Mouse (Mus musculus) midbrain, embryonic 10.5 days (tissue): ENCODE measurements at regions not wholly inside any gene's neighbourhood (a gene's known extent, or its start where the extent isn't known, plus 50 kb on each side); places are given as distances from the start of the nearest gene placed in this dataset.
A peak's percentile ranks its signal among the peaks of the same experiment; 100 is the strongest.

Experiments used
- DNase-seq: peaks from one replicate; pipeline ENCODE4 v3.0.0-alpha.2; 2017; ENCODE audit warnings: low spot score
- H3K27ac ChIP-seq: fragments of 300-500 bp; sonication (generic); replicated peaks from 2 replicates; pipeline ENCODE4 v1.5.1; 2016; ENCODE audit warnings: mild to moderate bottlenecking
- H3K27me3 ChIP-seq: fragments of 300-500 bp; sonication (generic); 2 replicates; pipeline ENCODE4 v1.6.1; 2016; ENCODE audit warnings: low read depth, mild to moderate bottlenecking; ENCODE audit not compliant: poor library complexity, severe bottlenecking
- H3K36me3 ChIP-seq: fragments of 300-500 bp; sonication (generic); 2 replicates; pipeline ENCODE4 v1.6.1; 2016; ENCODE audit warnings: mild to moderate bottlenecking, moderate library complexity
- H3K4me1 ChIP-seq: fragments of 300-500 bp; sonication (generic); 2 replicates; pipeline ENCODE4 v1.6.1; 2016
- H3K4me3 ChIP-seq: fragments of 300-500 bp; sonication (generic); 2 replicates; pipeline ENCODE4 v1.5.1; 2016; ENCODE audit warnings: mild to moderate bottlenecking, moderate library complexity
- H3K9me3 ChIP-seq: fragments of 300-500 bp; sonication (generic); replicated peaks from 2 replicates; pipeline ENCODE4 v1.6.1; 2016; ENCODE audit warnings: mild to moderate bottlenecking
- WGBS: fragments of 180-500 bp; shearing (Covaris S2); methylation state at CpG from one replicate; pipeline ENCODE4 v1.1.7; 2016; 5-methylcytosine and 5-hydroxymethylcytosine counted together

GRCm38 (mm10) chr15:67471283-67471682, 970.6 kb upstream of the Lrrc6 start:
- Histone ChIP-seq H3K9me3 (no peaks in the 10 kb centered on the region), H3K4me3 (no peak overlapping the region), H3K36me3 (no peaks in the 10 kb centered on the region), H3K27me3 (no peaks in the 10 kb centered on the region), H3K27ac (no peak overlapping the region), H3K4me1 (peaks cover 8% of the 10 kb centered on the region)
- no peak for DNase-seq
- 100% methylated on average over 1 of the region's 1 CpGs for WGBS

- Histone ChIP-seq H3K9me3 (no peaks in the 10 kb centered on the region), H3K4me1 (peaks cover 8% of the 10 kb centered on the region), H3K27ac (no peak overlapping the region), H3K27me3 (no peaks in the 10 kb centered on the region), H3K4me3 (no peak overlapping the region), H3K36me3 (no peaks in the 10 kb centered on the region)
- DNase-seq: no peak
Observed at GRCm38 (mm10) chr15:67470036-67470435, 969.3 kb upstream of the Lrrc6 start.

GRCm38 (mm10) chr15:67467404-67468345, 967.0 kb upstream of the Lrrc6 start:
- Histone ChIP-seq H3K36me3 (no peaks in the 10 kb centered on the region), H3K4me3 (no peak overlapping the region), H3K27me3 (no peaks in the 10 kb centered on the region), H3K9me3 (no peaks in the 10 kb centered on the region), H3K27ac (no peak overlapping the region), H3K4me1 (peaks cover 8% of the 10 kb centered on the region)
- WGBS: 50% methylated on average over 4 of the region's 4 CpGs
- DNase-seq: no peak

- Histone ChIP-seq H3K27ac (no peak overlapping the region), H3K27me3 (no peaks in the 10 kb centered on the region), H3K4me3 (no peak overlapping the region), H3K9me3 (no peaks in the 10 kb centered on the region), H3K36me3 (no peaks in the 10 kb centered on the region), H3K4me1 (peaks cover 8% of the 10 kb centered on the region)
- 91% methylated on average over 3 of the region's 3 CpGs for WGBS
- no peak for DNase-seq
Observed at GRCm38 (mm10) chr15:67462863-67463262, 962.2 kb upstream of the Lrrc6 start.

GRCm38 (mm10) chr15:67460384-67460783, 959.7 kb upstream of the Lrrc6 start:
- Histone ChIP-seq H3K9me3 (no peaks in the 10 kb centered on the region), H3K4me3 (no peak overlapping the region), H3K4me1 (no peaks in the 10 kb centered on the region), H3K27me3 (no peaks in the 10 kb centered on the region), H3K36me3 (no peaks in the 10 kb centered on the region), H3K27ac (no peak overlapping the region)
- DNase-seq: no peak
- WGBS: 82% methylated on average over 1 of the region's 1 CpGs

- no peaks in the 10 kb centered on the region for H3K27me3 ChIP-seq
- no peak overlapping the region for H3K4me3 ChIP-seq
- H3K27ac ChIP-seq: no peak overlapping the region
- H3K4me1 ChIP-seq: no peaks in the 10 kb centered on the region
- peak; percentile 36 for DNase-seq
- WGBS: 27% methylated on average over 2 of the region's 2 CpGs
- no peaks in the 10 kb centered on the region for H3K9me3 ChIP-seq
- no peaks in the 10 kb centered on the region for H3K36me3 ChIP-seq
Observed at GRCm38 (mm10) chr15:67434284-67434683, 933.6 kb upstream of the Lrrc6 start.

- no peaks in the 10 kb centered on the region for H3K4me1 ChIP-seq
- no peak overlapping the region for H3K27ac ChIP-seq
- no peaks in the 10 kb centered on the region for H3K9me3 ChIP-seq
- DNase-seq: no peak
- H3K36me3 ChIP-seq: no peaks in the 10 kb centered on the region
- WGBS: 80% methylated on average over 3 of the region's 3 CpGs
- no peaks in the 10 kb centered on the region for H3K27me3 ChIP-seq
- H3K4me3 ChIP-seq: no peak overlapping the region
Observed at GRCm38 (mm10) chr15:67423922-67424321, 923.2 kb upstream of the Lrrc6 start.

GRCm38 (mm10) chr15:67422277-67422953, 921.7 kb upstream of the Lrrc6 start:
- Histone ChIP-seq H3K9me3 (no peaks in the 10 kb centered on the region), H3K27me3 (no peaks in the 10 kb centered on the region), H3K36me3 (no peaks in the 10 kb centered on the region), H3K27ac (no peak overlapping the region), H3K4me1 (no peaks in the 10 kb centered on the region), H3K4me3 (no peak overlapping the region)
- no peak for DNase-seq
- 84% methylated on average over 8 of the region's 8 CpGs for WGBS

GRCm38 (mm10) chr15:67420776-67421175, 920.1 kb upstream of the Lrrc6 start:
- Histone ChIP-seq H3K4me3 (no peak overlapping the region), H3K9me3 (no peaks in the 10 kb centered on the region), H3K27ac (no peak overlapping the region), H3K27me3 (no peaks in the 10 kb centered on the region), H3K4me1 (no peaks in the 10 kb centered on the region), H3K36me3 (no peaks in the 10 kb centered on the region)
- 85% methylated on average over 6 of the region's 6 CpGs for WGBS
- DNase-seq: no peak

- Histone ChIP-seq H3K36me3 (no peaks in the 10 kb centered on the region), H3K9me3 (no peaks in the 10 kb centered on the region), H3K4me1 (no peaks in the 10 kb centered on the region), H3K27ac (no peak overlapping the region), H3K27me3 (no peaks in the 10 kb centered on the region), H3K4me3 (no peak overlapping the region)
- 96% methylated on average over 1 of the region's 1 CpGs for WGBS
- DNase-seq: no peak
Observed at GRCm38 (mm10) chr15:67419733-67420132, 919.0 kb upstream of the Lrrc6 start.

GRCm38 (mm10) chr15:67417742-67418163, 917.0 kb upstream of the Lrrc6 start:
- Histone ChIP-seq H3K27me3 (no peaks in the 10 kb centered on the region), H3K9me3 (no peaks in the 10 kb centered on the region), H3K27ac (no peak overlapping the region), H3K4me1 (no peaks in the 10 kb centered on the region), H3K4me3 (no peak overlapping the region), H3K36me3 (no peaks in the 10 kb centered on the region)
- DNase-seq: no peak
- 92% methylated on average over 2 of the region's 2 CpGs for WGBS

GRCm38 (mm10) chr15:67415840-67416239, 915.1 kb upstream of the Lrrc6 start:
- Histone ChIP-seq H3K4me1 (no peaks in the 10 kb centered on the region), H3K9me3 (no peaks in the 10 kb centered on the region), H3K4me3 (no peak overlapping the region), H3K36me3 (no peaks in the 10 kb centered on the region), H3K27ac (no peak overlapping the region), H3K27me3 (no peaks in the 10 kb centered on the region)
- WGBS: 89% methylated on average over 2 of the region's 2 CpGs
- DNase-seq: no peak

GRCm38 (mm10) chr15:67414371-67414930, 913.7 kb upstream of the Lrrc6 start:
- no peak for DNase-seq
- Histone ChIP-seq H3K4me3 (no peak overlapping the region), H3K27me3 (no peaks in the 10 kb centered on the region), H3K4me1 (no peaks in the 10 kb centered on the region), H3K9me3 (no peaks in the 10 kb centered on the region), H3K36me3 (no peaks in the 10 kb centered on the region), H3K27ac (no peak overlapping the region)
- 86% methylated on average over 3 of the region's 3 CpGs for WGBS
